Mouse (Mus musculus) cerebellum, adult 11-12 months (tissue): ENCODE measurements around the gene Map3k3.
A peak's percentile ranks its signal among the peaks of the same experiment; 100 is the strongest.
"Not testable (repeated sequence)": the region's sequence is repeated elsewhere in the genome, so short reads cannot be mapped to it uniquely, and the experiment has no call there.

Experiments used
- DNase-seq: peaks from one replicate; pipeline ENCODE4 v3.0.0; 2022

Map3k3 gene

GRCm38 (mm10) chr11:106084911-106085561, 623 bp downstream of the Map3k3 start:
- DNase-seq: peak; percentile 74

- no peak for DNase-seq
These were observed 13.8 kb downstream of the Map3k3 start for GRCm38 (mm10) chr11:106098223-106098622.

GRCm38 (mm10) chr11:106102866-106103265, 18.5 kb downstream of the Map3k3 start:
- DNase-seq: no peak

DNA sequence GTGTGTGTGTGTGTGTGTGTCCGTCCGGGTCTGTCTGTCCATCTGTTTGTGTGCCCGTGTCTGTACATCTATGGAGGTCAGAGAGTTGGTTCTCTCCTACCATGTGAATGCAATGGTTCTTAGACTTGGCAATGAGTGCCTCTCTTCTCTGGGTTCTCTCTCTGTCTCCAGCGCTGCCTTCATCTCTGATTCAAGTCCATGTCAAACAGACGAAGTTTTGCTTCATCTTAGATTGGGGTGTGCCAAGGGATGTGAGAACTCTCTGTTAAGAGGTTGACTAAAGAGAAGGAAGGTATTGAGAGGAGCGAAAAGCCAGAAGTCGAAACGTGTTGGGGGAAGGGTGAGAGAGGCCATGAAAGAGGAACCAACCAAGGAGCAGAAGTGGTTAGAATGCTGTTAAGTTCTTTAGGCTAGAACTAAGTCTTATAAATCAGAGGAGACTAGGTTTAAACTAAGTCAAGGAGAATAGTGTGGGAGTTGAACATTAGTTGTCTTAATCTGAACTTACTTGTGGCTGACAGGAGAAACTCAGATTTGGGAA, 21.7 kb downstream of the Map3k3 start:
- DNase-seq: no peak

- DNase-seq: no peak
These were observed 27.3 kb downstream of the Map3k3 start for GRCm38 (mm10) chr11:106111688-106112087.

GRCm38 (mm10) chr11:106122221-106122620, 37.8 kb downstream of the Map3k3 start:
- no peak for DNase-seq

DNA sequence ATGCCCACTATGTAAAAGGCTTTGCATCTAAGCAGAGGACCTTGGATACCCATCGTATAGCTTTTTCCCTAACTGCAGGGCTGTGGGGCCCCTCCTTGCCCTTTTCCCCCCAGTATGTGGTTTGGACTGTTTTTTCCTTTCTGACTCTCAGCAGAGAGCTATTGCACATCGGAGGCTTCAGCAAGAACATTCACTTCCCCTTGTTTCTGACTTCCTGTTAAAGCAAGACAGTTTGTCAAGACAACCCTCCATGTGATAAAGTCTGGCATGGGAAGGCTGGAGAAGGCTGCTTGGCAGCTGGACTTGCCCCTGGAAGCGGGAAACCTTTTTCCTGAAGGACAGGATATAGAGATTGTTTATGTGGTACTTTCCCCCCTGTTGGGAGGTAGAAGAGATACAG, 38.3 kb downstream of the Map3k3 start:
- no peak for DNase-seq

DNA sequence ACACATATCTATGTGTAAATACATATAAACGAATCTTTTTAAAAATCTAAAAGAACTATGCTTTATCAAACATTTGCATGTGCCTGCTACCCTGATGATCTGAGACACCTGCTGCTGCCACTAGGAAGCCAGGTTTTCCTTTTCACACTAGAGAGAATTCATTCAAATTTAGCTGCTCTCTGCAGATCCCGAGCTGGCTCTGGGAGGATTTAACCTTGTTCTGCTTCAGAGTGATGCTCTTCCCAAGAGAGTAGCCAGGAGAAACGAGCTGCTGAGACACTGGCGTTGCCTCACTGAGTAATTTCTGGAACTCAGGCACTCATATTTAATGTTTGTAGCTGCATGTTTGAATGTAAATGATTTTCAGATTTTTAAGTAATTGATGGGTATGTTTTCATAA, 40.4 kb downstream of the Map3k3 start:
- no peak for DNase-seq

DNA sequence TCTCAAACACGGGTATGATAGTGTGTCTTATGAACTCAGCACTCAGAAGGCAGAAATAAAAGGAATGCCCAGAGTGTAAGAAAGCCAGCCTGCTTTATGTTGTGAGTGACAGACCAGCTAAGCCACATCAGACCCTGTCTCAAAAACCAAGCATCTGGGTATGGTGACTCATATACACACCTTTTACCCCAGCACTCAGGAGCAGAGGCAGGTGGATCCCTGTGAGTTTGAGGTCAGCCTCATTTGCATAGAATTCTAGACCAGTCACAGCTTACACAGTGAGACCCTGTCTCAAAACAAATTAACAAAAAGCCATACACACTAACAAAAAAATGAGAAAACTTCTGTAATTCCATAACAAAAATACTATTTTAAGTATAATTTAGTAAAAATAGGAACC, 41.4 kb downstream of the Map3k3 start:
- no peak for DNase-seq

DNA sequence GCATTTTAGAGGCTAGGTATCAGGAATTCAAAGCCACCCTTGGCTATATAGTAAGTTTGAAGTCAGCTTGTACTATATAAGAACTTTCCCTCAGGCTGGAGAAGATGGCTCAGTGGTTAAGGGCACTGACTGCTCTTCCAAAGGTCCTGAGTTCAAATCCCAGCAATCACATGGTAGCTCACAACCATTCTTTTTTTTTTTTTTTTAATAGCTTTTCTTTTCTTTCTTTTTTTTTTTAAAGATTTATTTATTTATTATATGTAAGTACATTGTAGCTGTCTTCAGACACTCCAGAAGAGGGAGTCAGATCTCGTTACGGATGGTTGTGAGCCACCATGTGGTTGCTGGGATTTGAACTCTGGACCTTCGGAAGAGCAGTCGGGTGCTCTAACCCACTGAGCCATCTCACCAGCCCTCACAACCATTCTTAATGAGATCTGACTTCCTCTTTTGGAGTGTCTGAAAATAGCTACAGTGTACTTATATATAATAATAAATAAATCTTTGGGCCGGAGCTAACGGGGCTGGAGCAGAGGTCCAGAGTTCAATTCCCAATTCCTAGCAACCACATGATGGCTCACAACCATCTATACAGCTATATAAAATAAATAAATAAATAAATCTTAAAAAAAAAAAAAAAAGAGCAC, 42.4 kb downstream of the Map3k3 start:
- not testable (repeated sequence) for DNase-seq

GRCm38 (mm10) chr11:106129477-106129876, 45.1 kb downstream of the Map3k3 start:
- DNase-seq: no peak

GRCm38 (mm10) chr11:106132516-106132915, 48.1 kb downstream of the Map3k3 start:
- DNase-seq: no peak

GRCm38 (mm10) chr11:106134580-106135528, 50.4 kb downstream of the Map3k3 start:
- DNase-seq: peak; percentile 60

DNA sequence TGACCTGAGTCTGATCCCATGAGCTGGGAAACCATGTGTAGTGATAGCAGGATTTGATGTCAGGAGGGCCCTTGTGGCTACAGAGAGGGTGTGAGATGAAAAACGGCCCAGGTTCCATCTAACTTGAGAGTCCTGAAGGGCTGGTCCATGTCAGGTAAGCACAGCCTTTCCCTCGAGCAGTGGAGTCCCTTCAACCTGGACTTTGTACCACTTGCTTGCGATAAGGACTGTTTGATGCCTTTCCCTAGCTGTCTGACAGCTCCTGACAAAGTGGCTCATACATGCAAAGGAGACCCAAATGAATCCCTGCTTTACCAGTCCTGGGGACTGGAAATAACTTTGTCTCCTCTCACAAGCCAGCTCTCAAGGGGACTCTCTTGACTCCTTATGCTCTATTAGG, 66.8 kb downstream of the Map3k3 start:
- no peak for DNase-seq

DNA sequence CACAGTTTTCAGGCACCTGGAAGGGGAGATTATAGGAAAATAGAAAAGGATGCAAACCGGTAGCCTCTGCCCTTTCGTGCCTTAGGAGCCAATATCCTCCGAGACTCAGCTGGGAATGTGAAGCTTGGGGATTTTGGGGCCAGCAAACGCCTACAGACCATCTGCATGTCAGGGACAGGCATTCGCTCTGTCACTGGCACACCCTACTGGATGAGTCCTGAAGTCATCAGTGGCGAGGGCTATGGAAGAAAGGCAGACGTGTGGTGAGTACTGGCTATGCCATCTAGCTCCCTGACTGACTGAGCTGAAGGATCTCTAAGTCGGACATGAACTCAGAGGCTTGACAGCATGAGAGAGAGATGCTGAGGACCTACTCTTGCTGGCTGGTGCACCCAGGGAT, 67.7 kb downstream of the Map3k3 start:
- peak; percentile 62 for DNase-seq

- DNase-seq: no peak
These were observed 69.7 kb downstream of the Map3k3 start for GRCm38 (mm10) chr11:106154091-106154490.

DNA sequence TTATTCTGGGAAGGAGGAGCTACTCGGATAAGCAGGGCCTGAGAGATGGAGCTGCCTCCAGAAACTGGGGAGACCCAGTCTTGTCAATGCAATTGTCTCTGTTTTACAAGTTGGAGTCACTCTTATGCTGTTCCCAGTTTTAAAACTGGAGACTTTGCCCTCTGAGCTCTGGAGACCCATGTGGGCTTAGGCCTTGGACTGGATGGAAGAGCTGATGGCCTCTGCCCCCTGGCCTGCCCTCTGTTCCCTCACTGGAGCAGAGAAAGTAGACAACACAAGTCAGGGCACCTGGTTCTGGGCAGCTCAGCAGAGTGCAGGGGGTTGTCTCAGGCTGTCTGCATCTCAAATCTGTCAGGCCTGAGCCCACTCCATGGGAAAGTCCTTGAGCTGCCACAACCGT, 70.4 kb downstream of the Map3k3 start:
- no peak for DNase-seq

- DNase-seq: no peak
These were observed 71.3 kb downstream of the Map3k3 start for GRCm38 (mm10) chr11:106155761-106156160.

DNA sequence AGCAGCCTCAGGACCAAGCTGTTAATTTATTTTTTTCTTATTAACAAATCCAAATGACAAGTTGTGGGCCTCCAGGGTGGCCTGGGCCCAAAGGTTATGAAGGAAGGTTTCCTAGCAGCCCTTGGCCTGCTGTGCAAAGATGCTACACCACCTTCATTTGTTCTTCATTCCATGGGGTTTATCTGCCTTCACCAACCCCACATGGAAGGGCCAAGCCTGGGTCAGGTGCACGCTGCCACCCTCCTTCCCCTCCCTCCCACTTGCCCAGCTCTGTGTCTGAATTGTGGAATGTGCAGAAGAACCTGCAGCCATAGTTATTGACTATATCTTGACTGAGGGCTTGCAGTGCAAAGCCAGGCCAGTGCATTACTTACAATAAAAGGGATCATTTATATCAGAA, 71.8 kb downstream of the Map3k3 start:
- no peak for DNase-seq

DNA sequence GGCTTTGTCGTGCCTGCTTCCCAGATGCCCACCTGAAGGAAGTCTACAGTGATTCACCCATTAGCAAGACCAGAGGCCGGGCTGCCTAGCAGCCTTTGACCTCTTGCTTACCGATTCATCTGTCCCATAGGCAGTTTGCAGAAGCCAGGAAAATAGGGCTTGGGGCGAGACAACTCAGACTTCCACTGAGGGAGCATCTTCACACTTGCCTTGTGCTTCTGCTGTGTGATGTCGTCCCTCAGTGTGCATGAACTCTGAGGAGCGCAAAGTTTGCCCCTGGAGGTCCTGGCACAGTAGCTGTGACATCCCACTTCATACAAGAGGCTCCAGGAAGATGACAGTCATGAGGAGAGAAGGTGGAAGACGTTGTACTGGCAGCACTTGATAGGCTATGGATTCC, 72.7 kb downstream of the Map3k3 start:
- DNase-seq: no peak

DNA sequence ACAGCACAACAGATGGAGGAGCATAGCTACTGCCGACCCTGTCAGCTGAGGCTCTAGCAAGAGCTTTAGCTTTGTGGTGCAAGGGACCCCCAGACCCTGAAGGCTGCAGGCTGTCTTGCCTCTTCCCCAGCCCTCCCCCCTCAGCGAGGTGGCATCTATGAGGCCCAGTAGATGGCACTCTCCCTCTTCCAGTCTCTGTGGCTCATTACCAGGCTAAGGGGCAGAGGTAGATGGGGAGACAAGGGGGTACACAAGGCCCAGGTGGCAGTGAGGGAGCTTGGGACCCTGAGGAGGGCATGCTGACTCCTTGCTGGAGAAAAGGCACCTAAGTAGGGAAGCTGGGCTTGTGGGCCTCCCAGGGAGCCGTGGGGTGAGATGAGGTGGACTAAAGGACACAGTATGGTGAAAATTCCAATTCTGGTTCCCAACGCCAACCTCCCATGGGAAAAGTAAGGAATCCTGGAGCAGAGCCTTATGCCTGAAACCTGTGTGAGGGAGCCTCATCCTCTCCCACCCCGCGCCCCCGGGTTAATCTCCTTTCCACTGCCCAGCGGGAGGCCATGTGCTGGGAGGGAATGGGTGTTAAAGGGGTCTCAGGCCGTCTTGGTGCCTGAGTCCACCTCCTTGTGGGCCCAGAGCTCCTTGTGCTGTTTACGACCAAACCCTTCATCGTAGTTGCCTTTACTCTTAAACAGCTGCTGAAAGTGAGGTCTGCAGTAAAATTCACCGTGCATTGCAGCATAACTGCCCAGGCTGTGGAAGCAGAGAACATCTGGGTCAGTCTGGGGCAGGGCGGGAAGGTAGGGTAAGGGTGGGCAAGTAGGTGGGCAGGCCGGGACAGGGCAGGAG, 73.9 kb downstream of the Map3k3 start:
- peak; percentile 63 for DNase-seq

DNA sequence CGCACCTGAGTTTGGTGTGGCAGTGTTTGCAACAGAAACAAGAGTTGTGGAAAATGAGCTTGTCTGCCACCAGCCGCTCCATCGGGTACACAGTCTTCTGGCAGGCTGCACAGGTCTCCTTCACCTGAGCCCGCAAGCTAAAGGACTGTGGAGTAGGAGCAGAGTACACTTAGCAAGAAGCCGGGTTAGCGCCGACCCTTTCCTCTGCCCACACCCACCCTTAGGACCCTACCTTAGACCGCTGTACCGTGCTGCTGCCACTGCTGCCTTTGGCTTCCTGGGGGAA, 74.5 kb downstream of the Map3k3 start:
- DNase-seq: no peak
